Mouse (Mus musculus) liver, adult 2 months (tissue): ENCODE data around the gene Epb41l5.

Source experiments
- CTCF ChIP-seq: fragments of 200-500 bp; IDR thresholded peaks from 2 replicates; pipeline ENCODE4 v1.5.1; 2011; ENCODE audit warnings: low read depth, low read length, control low read depth
- POLR2A ChIP-seq: fragments of 200-500 bp; IDR thresholded peaks from 2 replicates; pipeline ENCODE4 v1.6.1; 2011; ENCODE audit warnings: low read length, control low read depth; ENCODE audit not compliant: insufficient read depth; ENCODE audit errors: extremely low read depth

- TF ChIP-seq POLR2A (no peak), CTCF (no peak)
These were observed 125.4 kb downstream of the Epb41l5 start for GRCm38 (mm10) chr1:119523369-119523768.
